Mouse (Mus musculus) gastrocnemius, postnatal 4 days (tissue): ENCODE results near the gene Fam166a. TPM values are rescaled to one million over a fixed set of nuclear protein-coding genes. Genes with fewer than 3 reads are reported as not detected.
"Not testable (repeated sequence)": the region's sequence is repeated elsewhere in the genome, so short reads cannot be mapped to it uniquely, and the experiment has no call there.

Source experiments
- DNase-seq, 2 experiments: peaks; one replicate each; pipeline ENCODE4 v3.0.0; 2021 to 2022; ENCODE audit warnings: low spot score in 2 of 2, mixed read lengths in 2 of 2
- total RNA-seq, 2 experiments: library from RNA; stranded (reverse); gene quantifications; 2 replicates each; pipeline ENCODE4 v1.2.3; 2021

Gene Fam166a
- total RNA-seq, 2 experiments from 2014 or later = 0.25 TPM; not detected in 1

GRCm38 (mm10) chr2:25240723-25241437 is 22.3 kb downstream of the Fam166a start:
- peak in 1 of 2 experiments; percentile 42 for DNase-seq

GRCm38 (mm10) chr2:25241438-25241775 is 22.9 kb downstream of the Fam166a start:
- DNase-seq = no peak

- DNase-seq = no peak
These were observed 23.6 kb downstream of the Fam166a start, which contains the start of the genes Rnf208 and Cysrt1 for GRCm38 (mm10) chr2:25242101-25242506. TSS of gene Rnf208 (plus strand) at chr2:25242255. TSS of gene Cysrt1 (minus strand) at chr2:25242452.

- no peak for DNase-seq
These were observed 24.8 kb downstream of the Fam166a start for GRCm38 (mm10) chr2:25243342-25243741.

- DNase-seq = no peak
These were observed 25.6 kb downstream of the Fam166a start for GRCm38 (mm10) chr2:25244144-25244543.

- no peak for DNase-seq
These were observed 27.9 kb downstream of the Fam166a start, which contains the start of gene AL732309.1 for GRCm38 (mm10) chr2:25246183-25247072. TSS of gene AL732309.1 (minus strand) at chr2:25246863.

GRCm38 (mm10) chr2:25252331-25252730 is 33.8 kb downstream of the Fam166a start:
- DNase-seq = no peak

- DNase-seq = peak; percentile 77 to 85
These were observed 36.8 kb downstream of the Fam166a start, which contains the start of gene Tmem203 for GRCm38 (mm10) chr2:25255284-25255779. TSS of gene Tmem203 (plus strand) at chr2:25255439.

- DNase-seq = not testable (repeated sequence)
These were observed 38.0 kb downstream of the Fam166a start for GRCm38 (mm10) chr2:25256443-25257109.

- DNase-seq = not testable (repeated sequence)
These were observed 38.7 kb downstream of the Fam166a start for GRCm38 (mm10) chr2:25257250-25257649.

- DNase-seq = no peak
These were observed 40.3 kb downstream of the Fam166a start for GRCm38 (mm10) chr2:25258887-25259286.

- no peak for DNase-seq
These were observed 43.3 kb downstream of the Fam166a start for GRCm38 (mm10) chr2:25261870-25262269.

- peak; percentile 64 to 91 for DNase-seq
These were observed 43.8 kb downstream of the Fam166a start, which contains the start of gene Tprn for GRCm38 (mm10) chr2:25262291-25262767. TSS of gene Tprn (plus strand) at chr2:25262618.

- DNase-seq = peak in 1 of 2 experiments; percentile 46
These were observed 44.5 kb downstream of the Fam166a start for GRCm38 (mm10) chr2:25262795-25263622.

- DNase-seq = no peak
These were observed 45.2 kb downstream of the Fam166a start for GRCm38 (mm10) chr2:25263623-25264285.

GRCm38 (mm10) chr2:25264286-25264660 is 45.7 kb downstream of the Fam166a start:
- no peak for DNase-seq

GRCm38 (mm10) chr2:25264851-25265250 is 46.3 kb downstream of the Fam166a start:
- DNase-seq = no peak

- no peak for DNase-seq
These were observed 47.5 kb downstream of the Fam166a start for GRCm38 (mm10) chr2:25265897-25266656.

GRCm38 (mm10) chr2:25266720-25267119 is 48.2 kb downstream of the Fam166a start:
- DNase-seq = no peak
